Mouse (Mus musculus): Measurements from ENCODE around the gene Snx9. TPM values are rescaled to one million over a fixed set of nuclear protein-coding genes. Genes with fewer than 3 reads are reported as not detected.

Gene Snx9
- polyA plus RNA-seq, 1 experiment from 2014 or later, result 22.9 TPM

- no peak overlapping the region for H3K4me2 ChIP-seq (ENCODE audit: low read depth)
- 87% methylated on average over 3 of the region's 3 CpGs for whole genome bisulfite sequencing
Observed at GRCm38 (mm10) chr17:5942156-5942555, 101.0 kb downstream of the Snx9 start.

DNA sequence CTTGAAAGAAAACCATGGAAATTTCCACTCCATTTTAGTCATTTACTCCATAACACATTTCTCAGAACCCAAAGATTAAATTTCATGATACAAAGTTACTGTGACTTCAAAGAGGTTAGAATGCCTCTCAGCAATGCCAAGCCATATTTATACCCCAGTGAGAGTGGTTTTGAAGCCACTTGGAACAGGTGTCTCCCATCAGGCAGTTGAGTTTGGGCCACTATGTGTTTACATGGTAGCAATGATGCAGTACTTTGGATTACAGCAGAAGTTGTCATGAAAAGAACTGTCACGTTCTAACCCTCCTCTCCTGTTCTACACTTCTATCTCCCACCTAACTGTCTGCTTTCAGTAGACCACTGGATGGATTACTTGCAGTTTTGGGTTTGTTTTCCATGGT lies 101.9 kb downstream of the Snx9 start:
- Histone ChIP-seq H3K4me3 (ENCODE audit: low read depth, low read length) (no peak overlapping the region), H3K4me2 (ENCODE audit: low read depth) (no peak overlapping the region), H3K27me3 (ENCODE audit: control insufficient read depth, insufficient read depth, low read length) (peaks cover 8% of the 10 kb centered on the region), H3K9ac (ENCODE audit: low read length) (no peak overlapping the region), H3K36me3 (ENCODE audit: control insufficient read depth, insufficient read depth, low read length) (no peaks in the 10 kb centered on the region), H3K9me3 (ENCODE audit: control insufficient read depth, low read length) (no peaks in the 10 kb centered on the region), H3K27ac (ENCODE audit: low read depth, low read length) (no peak overlapping the region), H3K4me1 (ENCODE audit: control insufficient read depth, insufficient read depth, low read length) (no peaks in the 10 kb centered on the region)
- WGBS, result 80% methylated on average over 1 of the region's 1 CpGs
- ATAC-seq (ENCODE audit: insufficient read depth, low FRiP score, low TSS enrichment) (no peak), DNase-seq (ENCODE audit: low spot score) (no peak)

More at GRCm38 (mm10) chr17:5942156-5942555, 101.0 kb downstream of the Snx9 start:
- H3K36me3 ChIP-seq (ENCODE audit: control insufficient read depth, insufficient read depth, low read length), result no peaks in the 10 kb centered on the region
- ATAC-seq (ENCODE audit: insufficient read depth, low FRiP score, low TSS enrichment) (no peak), DNase-seq (ENCODE audit: low spot score) (no peak)
- no peaks in the 10 kb centered on the region for H3K9me3 ChIP-seq (ENCODE audit: control insufficient read depth, low read length)
- no peak overlapping the region for H3K4me3 ChIP-seq (ENCODE audit: low read depth, low read length)
- H3K27ac ChIP-seq (ENCODE audit: low read depth, low read length), result no peak overlapping the region
- H3K9ac ChIP-seq (ENCODE audit: low read length), result no peak overlapping the region
- H3K27me3 ChIP-seq (ENCODE audit: control insufficient read depth, insufficient read depth, low read length), result peaks cover 8% of the 10 kb centered on the region
- H3K4me1 ChIP-seq (ENCODE audit: control insufficient read depth, insufficient read depth, low read length), result no peaks in the 10 kb centered on the region

DNA sequence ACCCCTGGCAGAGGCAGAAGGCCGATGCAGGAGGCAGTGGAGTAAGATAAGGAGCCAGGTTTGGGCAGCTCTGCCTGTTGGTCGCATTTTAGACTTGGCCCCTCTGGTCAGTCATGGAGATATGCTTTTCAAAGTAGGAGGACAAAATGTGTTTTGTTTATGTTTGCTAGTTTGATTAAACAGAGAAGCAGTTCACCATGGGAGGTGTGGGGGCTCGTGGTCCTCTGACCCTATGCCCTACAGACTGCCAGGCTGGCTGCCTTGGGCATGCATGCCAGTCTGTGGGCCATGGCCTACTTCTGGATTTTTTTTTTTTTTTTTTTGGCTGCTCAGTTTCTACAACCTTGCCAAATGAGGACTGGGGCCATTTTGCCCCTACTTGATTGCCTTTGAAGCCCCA lies 105.9 kb downstream of the Snx9 start:
- no peak for DNase-seq (ENCODE audit: low spot score)
- Histone ChIP-seq H3K4me2 (ENCODE audit: low read depth) (no peak overlapping the region), H3K4me1 (ENCODE audit: control insufficient read depth, insufficient read depth, low read length) (no peaks in the 10 kb centered on the region), H3K9me3 (ENCODE audit: control insufficient read depth, low read length) (no peaks in the 10 kb centered on the region), H3K27ac (ENCODE audit: low read depth, low read length) (no peak overlapping the region), H3K9ac (ENCODE audit: low read length) (no peak overlapping the region), H3K4me3 (ENCODE audit: low read depth, low read length) (no peak overlapping the region), H3K36me3 (ENCODE audit: control insufficient read depth, insufficient read depth, low read length) (no peaks in the 10 kb centered on the region), H3K27me3 (ENCODE audit: control insufficient read depth, insufficient read depth, low read length) (peaks cover 3% of the 10 kb centered on the region)
- ATAC-seq (ENCODE audit: insufficient read depth, low FRiP score, low TSS enrichment), result no peak
- 81% methylated on average over 3 of the region's 3 CpGs for WGBS

DNA sequence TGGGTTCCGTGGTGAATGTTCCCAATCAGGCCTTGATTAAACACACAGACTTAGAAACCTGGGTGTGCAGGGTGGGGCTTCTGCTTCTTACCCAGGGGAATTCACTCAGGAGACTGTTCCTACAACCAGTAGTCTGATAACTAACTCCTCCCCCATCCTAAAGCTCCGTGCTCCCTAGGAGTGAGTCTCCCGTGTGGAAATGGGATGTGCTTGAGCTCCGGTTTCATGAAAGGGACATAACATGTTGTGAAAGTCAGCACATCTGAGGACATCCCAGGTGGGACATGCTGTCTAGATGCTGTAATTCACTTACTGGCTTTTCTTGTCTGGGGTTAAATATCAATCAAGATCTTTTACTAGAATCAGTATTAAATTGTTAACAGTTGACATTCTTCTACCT lies 111.3 kb downstream of the Snx9 start:
- no peak for ATAC-seq (ENCODE audit: insufficient read depth, low FRiP score, low TSS enrichment)
- no peak overlapping the region for H3K4me2 ChIP-seq (ENCODE audit: low read depth)
- whole genome bisulfite sequencing, result 91% methylated on average over 4 of the region's 4 CpGs

DNA sequence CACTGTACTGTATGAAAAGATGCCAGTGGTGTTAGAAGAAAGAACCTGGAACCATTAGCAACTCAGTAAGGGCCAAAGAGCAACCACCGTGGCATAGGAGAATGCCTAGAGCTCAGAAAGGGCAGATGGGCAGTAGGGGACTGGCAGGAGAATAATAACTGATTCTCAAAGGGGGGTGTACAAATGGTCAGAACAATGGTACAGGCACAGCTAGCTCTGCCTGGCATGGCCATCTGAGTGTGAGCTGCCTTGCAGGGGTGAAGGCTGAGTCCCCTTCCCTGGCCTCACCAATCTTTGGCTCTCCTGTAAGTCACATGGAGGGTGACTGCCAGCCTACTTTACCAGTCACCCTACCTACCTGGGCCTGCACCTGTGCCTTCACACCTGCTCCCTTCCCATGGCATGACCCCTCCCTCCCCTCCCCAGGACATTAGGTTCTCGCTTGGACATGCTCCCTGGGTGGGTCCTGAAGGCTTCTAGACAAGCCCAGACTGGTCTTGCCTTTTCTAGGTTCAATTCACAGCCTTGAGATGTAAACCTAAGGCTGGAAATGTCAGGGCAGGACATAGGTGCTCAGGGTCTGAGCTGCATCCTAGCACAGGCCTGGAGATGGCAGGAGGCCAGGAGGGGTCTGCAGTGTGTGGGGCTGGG lies 115.3 kb downstream of the Snx9 start:
- Histone ChIP-seq H3K27ac (ENCODE audit: low read depth, low read length) (no peak overlapping the region), H3K36me3 (ENCODE audit: control insufficient read depth, insufficient read depth, low read length) (no peaks in the 10 kb centered on the region), H3K9me3 (ENCODE audit: control insufficient read depth, low read length) (no peaks in the 10 kb centered on the region), H3K27me3 (ENCODE audit: control insufficient read depth, insufficient read depth, low read length) (no peaks in the 10 kb centered on the region), H3K4me3 (ENCODE audit: low read depth, low read length) (no peak overlapping the region), H3K9ac (ENCODE audit: low read length) (no peak overlapping the region), H3K4me1 (ENCODE audit: control insufficient read depth, insufficient read depth, low read length) (no peaks in the 10 kb centered on the region), H3K4me2 (ENCODE audit: low read depth) (no peak overlapping the region)
- DNase-seq (ENCODE audit: low spot score) (no peak), ATAC-seq (ENCODE audit: insufficient read depth, low FRiP score, low TSS enrichment) (no peak)
- 86% methylated on average over 2 of the region's 2 CpGs for WGBS

More for the DNA sequence above, 111.3 kb downstream of the Snx9 start:
- DNase-seq (ENCODE audit: low spot score), result no peak
- no peaks in the 10 kb centered on the region for H3K36me3 ChIP-seq (ENCODE audit: control insufficient read depth, insufficient read depth, low read length)
- no peaks in the 10 kb centered on the region for H3K4me1 ChIP-seq (ENCODE audit: control insufficient read depth, insufficient read depth, low read length)
- H3K27ac ChIP-seq (ENCODE audit: low read depth, low read length), result no peak overlapping the region
- no peaks in the 10 kb centered on the region for H3K9me3 ChIP-seq (ENCODE audit: control insufficient read depth, low read length)
- no peaks in the 10 kb centered on the region for H3K27me3 ChIP-seq (ENCODE audit: control insufficient read depth, insufficient read depth, low read length)
- no peak overlapping the region for H3K9ac ChIP-seq (ENCODE audit: low read length)
- no peak overlapping the region for H3K4me3 ChIP-seq (ENCODE audit: low read depth, low read length)

GRCm38 (mm10) chr17:5957097-5957496 lies 116.0 kb downstream of the Snx9 start:
- H3K4me3 ChIP-seq (ENCODE audit: low read depth, low read length), result no peak overlapping the region
- no peaks in the 10 kb centered on the region for H3K27me3 ChIP-seq (ENCODE audit: control insufficient read depth, insufficient read depth, low read length)
- no peak for DNase-seq (ENCODE audit: low spot score)
- ATAC-seq (ENCODE audit: insufficient read depth, low FRiP score, low TSS enrichment), result no peak
- H3K36me3 ChIP-seq (ENCODE audit: control insufficient read depth, insufficient read depth, low read length), result no peaks in the 10 kb centered on the region
- H3K4me1 ChIP-seq (ENCODE audit: control insufficient read depth, insufficient read depth, low read length), result no peaks in the 10 kb centered on the region
- 73% methylated on average over 3 of the region's 3 CpGs for WGBS
- no peak overlapping the region for H3K4me2 ChIP-seq (ENCODE audit: low read depth)
- H3K27ac ChIP-seq (ENCODE audit: low read depth, low read length), result no peak overlapping the region
- no peaks in the 10 kb centered on the region for H3K9me3 ChIP-seq (ENCODE audit: control insufficient read depth, low read length)
- no peak overlapping the region for H3K9ac ChIP-seq (ENCODE audit: low read length)

DNA sequence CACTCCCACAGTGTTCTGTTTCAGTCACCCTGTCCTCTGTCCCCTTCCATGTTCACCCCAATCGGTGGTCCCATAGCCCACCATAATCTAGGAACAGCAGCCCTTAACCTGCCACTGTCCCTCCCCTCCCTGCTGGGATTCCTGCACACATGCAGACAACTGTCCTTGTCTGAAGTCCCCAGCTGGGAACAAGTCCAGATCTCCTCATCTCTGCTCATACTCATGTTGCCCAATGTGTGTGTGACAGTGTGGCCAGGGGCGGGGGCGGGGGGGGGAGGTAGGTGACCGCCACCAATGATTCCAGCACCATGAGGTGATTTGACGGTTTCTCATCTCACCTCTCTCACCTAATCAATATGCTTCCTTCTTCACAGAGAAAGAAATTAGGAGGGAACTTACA lies 117.1 kb downstream of the Snx9 start:
- H3K4me2 ChIP-seq (ENCODE audit: low read depth), result no peak overlapping the region
- no peak overlapping the region for H3K9ac ChIP-seq (ENCODE audit: low read length)
- H3K4me3 ChIP-seq (ENCODE audit: low read depth, low read length), result no peak overlapping the region
- 85% methylated on average over 5 of the region's 5 CpGs for WGBS
- H3K4me1 ChIP-seq (ENCODE audit: control insufficient read depth, insufficient read depth, low read length), result no peaks in the 10 kb centered on the region
- no peaks in the 10 kb centered on the region for H3K27me3 ChIP-seq (ENCODE audit: control insufficient read depth, insufficient read depth, low read length)
- DNase-seq (ENCODE audit: low spot score) (no peak), ATAC-seq (ENCODE audit: insufficient read depth, low FRiP score, low TSS enrichment) (no peak)
- H3K36me3 ChIP-seq (ENCODE audit: control insufficient read depth, insufficient read depth, low read length), result no peaks in the 10 kb centered on the region
- H3K9me3 ChIP-seq (ENCODE audit: control insufficient read depth, low read length), result no peaks in the 10 kb centered on the region
- no peak overlapping the region for H3K27ac ChIP-seq (ENCODE audit: low read depth, low read length)

- no peaks in the 10 kb centered on the region for H3K36me3 ChIP-seq (ENCODE audit: control insufficient read depth, insufficient read depth, low read length)
- no peaks in the 10 kb centered on the region for H3K4me1 ChIP-seq (ENCODE audit: control insufficient read depth, insufficient read depth, low read length)
- no peak for DNase-seq (ENCODE audit: low spot score)
- no peak overlapping the region for H3K9ac ChIP-seq (ENCODE audit: low read length)
- H3K27ac ChIP-seq (ENCODE audit: low read depth, low read length), result no peak overlapping the region
- H3K4me3 ChIP-seq (ENCODE audit: low read depth, low read length), result no peak overlapping the region
- no peaks in the 10 kb centered on the region for H3K27me3 ChIP-seq (ENCODE audit: control insufficient read depth, insufficient read depth, low read length)
- no peak for ATAC-seq (ENCODE audit: insufficient read depth, low FRiP score, low TSS enrichment)
- H3K9me3 ChIP-seq (ENCODE audit: control insufficient read depth, low read length), result no peaks in the 10 kb centered on the region
- H3K4me2 ChIP-seq (ENCODE audit: low read depth), result no peak overlapping the region
- 82% methylated on average over 10 of the region's 10 CpGs for WGBS
Observed at GRCm38 (mm10) chr17:5958636-5959035, 117.5 kb downstream of the Snx9 start.

DNA sequence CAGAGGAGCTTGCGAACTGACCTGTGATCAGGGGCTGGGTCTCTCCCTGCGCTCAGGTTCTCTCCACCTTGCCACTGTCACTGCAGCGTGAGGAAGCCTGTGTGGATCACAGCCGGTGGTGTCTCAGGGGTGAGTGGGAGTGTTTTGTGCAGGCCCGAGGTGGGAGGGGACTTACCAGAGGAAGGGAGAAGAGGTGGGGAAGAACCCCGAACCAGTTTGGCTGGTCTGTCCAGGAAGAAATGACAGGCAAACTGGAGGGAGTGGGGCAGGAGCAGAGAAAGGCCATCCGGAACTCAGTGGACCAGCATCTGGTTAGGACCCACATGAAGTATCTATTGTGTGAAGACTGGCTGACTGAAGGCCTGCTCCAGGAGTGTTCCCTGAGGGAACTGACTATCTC lies 118.0 kb downstream of the Snx9 start:
- Histone ChIP-seq H3K27me3 (ENCODE audit: control insufficient read depth, insufficient read depth, low read length) (no peaks in the 10 kb centered on the region), H3K4me3 (ENCODE audit: low read depth, low read length) (no peak overlapping the region), H3K9ac (ENCODE audit: low read length) (no peak overlapping the region), H3K9me3 (ENCODE audit: control insufficient read depth, low read length) (no peaks in the 10 kb centered on the region), H3K4me2 (ENCODE audit: low read depth) (no peak overlapping the region), H3K27ac (ENCODE audit: low read depth, low read length) (no peak overlapping the region), H3K36me3 (ENCODE audit: control insufficient read depth, insufficient read depth, low read length) (no peaks in the 10 kb centered on the region), H3K4me1 (ENCODE audit: control insufficient read depth, insufficient read depth, low read length) (no peaks in the 10 kb centered on the region)
- ATAC-seq (ENCODE audit: insufficient read depth, low FRiP score, low TSS enrichment) (no peak), DNase-seq (ENCODE audit: low spot score) (no peak)
- WGBS, result 70% methylated on average over 7 of the region's 7 CpGs
